Mouse (Mus musculus): ENCODE measurements around the gene Tenm2.

Tenm2 gene

DNA sequence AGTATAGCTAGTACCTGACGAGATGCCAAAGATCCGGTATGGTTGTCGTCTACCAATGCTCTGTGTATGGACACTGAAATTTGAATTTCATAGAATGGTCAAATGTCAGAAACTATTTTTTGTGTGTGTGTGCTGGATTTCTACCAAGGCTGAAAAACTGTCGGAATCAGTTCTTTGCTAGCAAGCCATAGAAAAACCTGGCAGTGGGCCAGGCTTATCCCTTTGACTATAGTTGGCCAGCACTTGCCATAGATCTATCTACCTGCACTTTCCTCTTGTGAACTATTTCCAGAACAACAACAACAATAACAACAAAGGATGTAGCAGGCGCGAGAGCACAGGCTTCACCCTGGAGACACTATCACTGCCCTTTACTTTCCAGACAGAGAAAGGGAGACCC, 1098.5 kb downstream of the Tenm2 start:
- no peak for DNase-seq (ENCODE audit: low read depth, low spot score)

DNA sequence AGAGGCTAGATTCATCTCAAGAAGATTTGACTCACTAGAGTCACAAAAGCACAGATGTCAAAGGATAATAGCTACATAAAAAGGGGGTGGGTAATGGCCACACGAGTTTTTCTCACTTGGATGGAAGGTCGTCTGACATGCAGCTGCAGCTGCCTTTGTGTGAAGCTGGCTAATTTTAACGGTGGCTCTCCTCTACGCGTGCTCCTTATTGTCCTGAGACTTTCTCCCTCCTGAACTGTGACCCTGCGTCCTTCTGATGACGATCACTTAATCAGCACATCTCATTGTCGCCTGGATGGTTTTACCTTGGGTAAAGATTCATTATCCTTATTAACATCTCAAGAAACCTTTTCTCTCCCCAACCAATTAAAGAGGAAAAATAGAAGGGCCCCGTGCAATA, 1101.1 kb downstream of the Tenm2 start:
- no peak for DNase-seq (ENCODE audit: low read depth, low spot score)

DNA sequence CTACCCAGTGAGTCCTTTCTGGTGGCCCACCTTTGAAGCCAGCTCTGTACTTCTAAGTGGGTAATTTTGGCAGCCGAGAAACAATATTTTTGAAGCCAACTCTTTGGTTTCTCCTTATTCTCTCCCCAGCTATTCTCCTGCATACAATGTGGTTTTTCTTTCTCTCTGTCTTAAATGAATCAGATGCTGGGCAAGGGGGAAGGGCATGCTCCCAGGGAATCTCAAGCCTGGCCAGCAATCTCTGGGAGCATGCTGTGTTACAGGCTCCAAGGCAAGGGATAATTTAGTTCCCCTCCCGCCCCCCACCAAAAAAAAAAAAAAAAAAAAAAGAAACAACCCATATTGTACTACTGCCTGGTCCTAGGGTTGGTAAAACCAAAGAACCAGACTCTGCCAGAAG, 1112.5 kb downstream of the Tenm2 start:
- DNase-seq (ENCODE audit: low read depth, low spot score) = no peak

DNA sequence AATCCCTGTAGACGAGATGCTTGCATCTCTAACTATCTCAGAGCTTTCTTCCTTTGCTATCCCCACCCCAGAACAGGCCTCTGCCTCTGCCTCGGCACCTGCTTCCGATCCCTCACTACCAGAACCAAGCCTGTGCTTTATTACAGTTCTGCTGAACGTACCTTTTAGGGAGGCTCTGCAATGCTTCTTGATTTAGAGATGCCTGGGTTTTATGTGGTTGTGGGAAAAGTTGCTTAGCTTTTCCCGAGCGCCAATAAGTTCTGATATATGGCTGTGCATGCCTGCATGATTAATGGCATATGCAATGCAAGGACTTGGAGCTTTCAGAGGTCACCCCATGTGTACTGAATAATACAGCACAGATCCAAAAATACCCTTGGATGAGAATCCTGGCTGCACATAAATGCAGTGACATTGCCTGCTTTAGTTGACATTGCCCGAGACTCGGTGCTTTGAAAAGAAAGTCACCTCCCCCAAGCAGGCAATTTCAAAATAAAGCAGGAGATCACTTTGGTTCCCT, 1114.3 kb downstream of the Tenm2 start:
- DNase-seq (ENCODE audit: low read depth, low spot score) = no peak

DNA sequence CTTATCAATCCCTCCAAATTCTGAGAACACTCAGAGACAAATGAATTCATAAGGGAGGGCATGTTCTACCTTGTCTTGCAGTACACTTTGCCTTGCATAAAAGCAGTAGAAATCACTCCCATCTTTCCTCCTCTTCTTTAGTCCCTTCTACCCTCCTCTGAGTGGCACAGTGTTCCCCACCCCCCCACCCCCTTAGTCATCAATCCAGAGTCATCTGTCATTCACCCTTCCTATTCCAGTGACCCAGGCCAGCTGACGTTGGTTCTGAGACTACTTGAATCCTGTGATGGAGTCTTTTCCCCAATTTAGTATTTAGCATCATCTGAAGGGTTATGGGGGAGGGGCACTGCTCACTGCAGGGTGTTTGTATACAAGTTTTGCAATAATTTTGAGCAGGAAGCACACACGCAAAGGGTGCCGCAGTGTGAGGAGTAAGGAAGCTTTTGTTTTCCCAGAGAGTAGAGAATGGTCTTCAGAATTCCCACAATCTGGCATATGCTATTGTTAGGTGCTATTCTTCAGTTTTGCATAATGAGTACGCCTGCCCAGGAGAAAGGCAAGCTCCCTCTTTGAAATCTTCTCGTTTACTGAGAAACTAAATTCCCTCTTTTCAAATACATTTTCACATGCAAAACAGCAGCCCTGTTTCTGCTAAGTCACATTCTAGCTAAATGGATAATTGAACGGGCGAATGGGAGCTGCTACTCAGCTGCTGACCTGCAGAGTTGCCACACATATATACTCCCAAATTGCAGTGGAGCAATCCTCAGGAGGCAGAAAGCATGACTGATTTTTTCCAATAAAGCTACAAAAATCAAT, 1115.0 kb downstream of the Tenm2 start:
- DNase-seq (ENCODE audit: low read depth, low spot score) = no peak

DNA sequence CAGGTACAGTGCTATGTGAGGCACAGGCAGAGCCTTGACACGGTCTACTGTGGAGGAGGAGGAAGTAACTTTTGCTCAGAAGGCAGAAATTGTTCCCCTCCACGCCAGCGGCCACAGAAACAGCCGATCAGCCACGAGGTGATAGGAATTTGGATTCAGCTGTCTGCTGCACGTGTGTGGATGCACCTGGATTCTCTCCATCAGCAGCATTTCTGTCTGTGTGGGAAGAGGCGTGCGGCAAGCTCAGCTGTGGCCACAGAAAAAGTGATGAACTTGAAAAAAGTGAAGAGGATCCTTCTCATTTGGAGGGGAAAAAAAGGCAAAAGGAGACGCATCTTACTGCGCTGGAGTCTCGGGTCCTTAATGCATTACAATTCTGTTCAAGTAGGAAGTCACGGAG, 1122.4 kb downstream of the Tenm2 start:
- no peak for DNase-seq (ENCODE audit: low read depth, low spot score)

DNA sequence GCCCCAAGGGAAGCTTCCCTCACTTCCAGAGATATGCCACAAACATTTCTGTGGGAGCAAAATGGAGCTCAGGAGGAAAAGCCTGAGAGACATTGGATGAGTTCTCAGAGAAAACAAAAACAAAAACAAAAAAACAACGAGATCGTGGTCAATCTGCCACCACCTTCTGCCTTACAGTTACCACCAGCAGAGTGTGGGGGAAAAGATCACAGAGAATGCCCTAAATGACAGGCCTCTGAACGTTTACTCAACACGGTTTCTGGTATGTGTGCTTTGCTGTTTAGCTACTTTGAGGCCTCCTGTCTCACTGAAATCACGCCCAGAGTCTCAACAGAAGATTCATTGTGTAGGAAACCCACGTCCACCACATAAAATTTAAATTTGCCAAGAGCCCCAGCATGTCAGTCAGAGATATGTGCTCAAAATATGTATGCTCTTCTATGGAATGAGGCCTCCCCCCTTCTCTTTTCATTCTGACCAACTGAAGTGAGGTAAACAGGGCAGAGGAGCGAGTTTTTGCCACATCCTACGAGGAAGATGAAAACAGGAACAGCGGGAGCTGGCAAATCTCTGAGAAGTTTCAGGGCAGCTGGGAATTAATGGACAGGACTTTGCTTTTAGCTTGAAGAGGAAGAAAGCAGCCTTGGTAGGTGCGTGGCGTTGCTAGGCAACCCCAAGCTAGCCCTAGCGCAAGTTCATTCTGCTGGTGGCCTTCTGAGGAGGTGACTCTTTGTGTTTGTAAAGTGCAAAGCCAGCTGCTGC, 1126.6 kb downstream of the Tenm2 start:
- peak; percentile 4 for DNase-seq (ENCODE audit: low read depth, low spot score)

DNA sequence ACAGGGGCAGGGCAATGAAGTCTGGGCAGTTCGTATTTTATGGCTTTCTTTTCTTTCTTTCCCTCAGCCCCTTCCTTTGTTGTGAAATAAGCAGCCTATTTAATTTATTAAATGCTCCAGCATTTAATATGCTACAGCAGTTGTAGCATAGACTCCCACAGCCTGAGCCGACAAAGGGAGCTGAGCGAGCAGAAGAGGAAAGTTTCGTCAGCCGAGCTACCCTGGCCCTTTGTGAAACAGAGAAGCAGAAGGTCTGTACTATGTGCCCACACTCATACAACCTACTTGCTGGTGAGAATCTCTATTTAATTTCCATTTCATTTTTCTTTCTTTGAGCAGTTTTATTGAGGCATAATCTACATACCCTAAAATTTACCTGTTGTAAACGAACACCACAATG, 1127.9 kb downstream of the Tenm2 start:
- DNase-seq (ENCODE audit: low read depth, low spot score) = no peak

DNA sequence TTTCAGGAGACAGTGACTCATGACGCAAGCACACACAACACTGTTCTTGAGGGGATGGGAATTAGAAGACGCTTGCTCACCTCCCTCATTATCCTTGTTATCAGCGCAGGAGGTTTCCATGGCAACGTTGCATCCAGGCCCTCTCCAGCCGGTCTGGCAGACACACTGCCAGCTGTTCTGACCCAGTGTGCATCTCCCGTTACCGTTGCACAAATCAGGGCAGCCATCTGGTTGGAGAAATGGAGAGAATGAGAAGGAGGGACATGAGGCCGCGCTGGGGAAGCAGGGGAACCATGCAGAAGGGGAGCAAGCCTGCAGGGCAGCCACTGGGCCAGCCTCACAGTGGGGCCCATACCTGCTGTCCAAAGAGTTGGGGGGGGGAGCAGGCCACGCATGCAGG, 1129.1 kb downstream of the Tenm2 start:
- DNase-seq (ENCODE audit: low read depth, low spot score) = no peak

DNA sequence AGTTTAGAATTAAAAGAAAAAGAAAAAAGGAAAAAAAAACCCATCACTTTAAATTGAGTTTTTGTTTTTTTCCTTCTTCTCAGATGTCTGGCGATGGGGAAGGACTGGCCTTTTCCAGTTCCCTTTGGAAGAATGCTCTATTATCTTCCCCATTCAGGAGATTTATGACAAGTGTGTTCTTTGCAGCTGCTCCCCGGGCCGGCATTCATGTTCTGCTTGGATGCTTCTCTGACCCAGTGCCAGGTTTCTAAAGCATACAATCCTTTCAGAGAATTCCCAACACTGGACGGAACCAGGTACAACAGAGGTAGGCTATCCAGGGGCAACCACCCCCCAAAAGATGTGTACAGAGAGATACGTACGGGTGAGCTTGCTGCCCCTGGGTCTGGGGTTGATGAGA, 1132.2 kb downstream of the Tenm2 start:
- no peak for DNase-seq (ENCODE audit: low read depth, low spot score)

DNA sequence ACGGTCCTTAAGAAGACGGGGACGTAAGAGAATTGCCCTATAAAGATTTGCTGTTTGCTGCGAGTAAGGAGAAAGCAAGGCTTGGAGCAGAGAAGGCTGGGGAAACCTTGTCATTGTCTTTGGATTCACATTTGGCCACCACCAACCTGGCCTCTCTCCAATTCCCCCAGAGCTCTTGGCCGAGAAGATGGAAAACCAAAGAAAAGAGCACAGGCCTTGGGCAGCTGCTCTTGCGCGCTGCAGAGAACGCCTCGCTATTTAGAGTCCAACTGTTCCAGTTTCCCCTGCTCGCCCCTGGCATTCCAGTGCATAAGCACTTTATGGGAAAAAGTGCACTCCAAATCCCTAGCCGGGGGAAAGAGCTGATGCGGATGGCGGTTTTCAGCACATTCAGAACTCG, 1139.5 kb downstream of the Tenm2 start:
- no peak for DNase-seq (ENCODE audit: low read depth, low spot score)

DNA sequence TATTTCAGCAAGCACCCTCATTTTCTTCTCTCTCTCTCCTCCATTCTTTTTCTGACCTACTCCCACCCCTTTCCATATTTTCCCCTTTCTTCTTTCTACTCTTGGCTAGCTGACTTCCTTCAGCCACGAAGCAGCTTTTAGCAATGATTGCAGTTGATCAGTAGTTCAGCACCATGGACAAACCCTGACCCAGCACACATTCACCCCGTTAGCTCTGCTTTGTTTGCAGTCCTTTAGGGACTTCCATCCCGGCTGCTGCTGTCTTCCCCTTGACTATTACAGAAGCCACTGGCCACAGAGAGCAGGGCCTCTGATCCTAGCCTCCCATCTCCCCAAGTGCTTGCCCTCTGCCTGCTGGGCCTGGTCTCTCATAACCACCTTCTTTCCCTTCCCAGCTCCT, 1145.6 kb downstream of the Tenm2 start:
- DNase-seq (ENCODE audit: low read depth, low spot score) = peak; percentile 18

DNA sequence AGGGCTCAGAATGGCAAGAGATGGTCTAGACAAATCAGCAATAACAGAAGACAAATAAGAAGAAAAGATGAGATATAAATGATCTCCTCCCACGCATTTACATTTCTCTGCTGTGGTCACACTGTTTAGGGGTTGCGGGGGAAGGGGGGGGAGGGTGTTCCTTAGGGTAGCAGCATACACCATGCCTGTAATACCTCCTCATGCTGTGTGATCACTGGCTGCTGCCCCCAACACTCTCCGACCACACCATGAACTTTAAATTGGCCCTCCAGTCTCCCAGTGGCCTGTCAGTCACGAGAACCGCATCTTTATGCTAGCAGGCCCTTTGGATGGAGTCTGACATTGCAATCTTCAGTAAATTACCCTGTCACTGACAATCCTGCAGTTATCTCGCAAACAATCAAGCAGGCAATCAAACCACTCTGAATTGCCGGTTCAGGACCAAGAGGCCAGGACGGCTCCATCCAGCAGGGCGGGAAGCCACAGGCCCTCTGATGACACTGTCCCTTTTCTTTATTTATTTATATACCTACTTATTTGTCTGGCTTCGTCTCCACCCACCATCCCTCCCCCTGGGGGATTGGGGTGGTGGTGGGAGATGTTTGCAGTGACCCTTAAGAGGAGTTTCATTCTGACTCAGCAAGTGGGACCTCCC, 1154.2 kb downstream of the Tenm2 start:
- no peak for DNase-seq (ENCODE audit: low read depth, low spot score)

DNA sequence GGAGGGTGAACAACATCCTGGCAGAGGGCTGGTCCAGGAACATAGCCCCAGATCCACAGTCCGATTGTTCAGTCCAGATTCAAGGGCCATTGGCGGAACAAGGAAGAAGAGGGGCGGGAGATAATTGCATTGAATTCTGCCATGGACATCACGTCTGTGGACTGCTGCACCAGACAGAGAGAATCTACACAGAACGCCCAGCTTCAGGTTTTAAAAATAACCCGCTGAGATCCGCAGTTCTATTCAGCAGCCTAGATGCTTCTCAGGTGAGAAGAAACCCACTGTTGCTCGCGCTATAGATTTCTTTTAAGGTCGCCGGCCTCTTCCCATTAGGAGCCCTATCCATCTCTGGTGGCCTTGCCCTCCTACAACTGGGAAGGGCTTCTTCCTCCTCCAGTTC, 1155.0 kb downstream of the Tenm2 start:
- DNase-seq (ENCODE audit: low read depth, low spot score) = no peak

DNA sequence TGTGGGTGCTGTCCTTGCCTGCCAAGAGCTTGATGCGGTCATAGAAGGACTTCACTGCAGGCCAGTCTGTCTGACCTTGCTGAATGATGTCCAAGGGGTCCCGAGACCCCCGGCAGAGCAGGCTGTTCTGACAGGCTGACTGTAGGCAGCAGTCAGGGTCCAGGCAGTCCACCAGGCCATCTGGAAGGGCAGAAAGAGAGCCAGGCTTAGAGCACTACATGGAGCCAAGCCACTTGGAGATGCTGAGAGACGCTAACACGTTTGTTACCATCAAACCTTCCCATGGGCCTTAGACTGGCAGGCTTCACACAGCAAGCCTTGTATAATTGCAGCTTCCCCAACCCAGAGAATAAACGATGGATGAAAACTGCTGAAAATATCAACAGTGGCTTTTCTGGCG, 1157.4 kb downstream of the Tenm2 start:
- DNase-seq (ENCODE audit: low read depth, low spot score) = no peak

DNA sequence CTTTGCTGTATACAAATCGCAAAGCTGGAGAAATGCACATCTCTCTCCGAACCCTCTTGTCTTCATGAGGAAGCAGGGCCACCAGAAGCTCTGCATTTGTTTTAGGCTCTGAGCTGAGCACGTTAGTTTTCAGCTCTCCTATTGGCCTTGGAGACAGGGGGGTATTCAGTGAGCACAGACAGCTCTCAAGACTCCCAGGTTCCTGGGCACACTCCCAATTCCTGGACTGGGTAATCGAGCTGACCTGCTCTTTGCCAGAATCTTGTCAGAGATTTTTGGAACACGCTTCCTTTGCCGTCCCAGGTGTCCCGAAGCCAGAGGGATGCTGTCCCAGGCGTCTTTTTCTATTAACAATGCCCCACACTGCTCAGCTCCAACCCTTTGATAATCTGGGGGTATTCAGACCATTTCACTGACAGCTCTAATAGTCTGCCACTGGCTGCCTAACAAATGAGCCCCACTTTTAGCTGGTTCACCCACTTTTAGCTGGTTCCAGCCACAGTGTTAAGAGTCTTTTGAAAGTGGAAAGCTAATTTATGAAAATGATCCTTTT, 1161.7 kb downstream of the Tenm2 start:
- DNase-seq (ENCODE audit: low read depth, low spot score) = no peak

DNA sequence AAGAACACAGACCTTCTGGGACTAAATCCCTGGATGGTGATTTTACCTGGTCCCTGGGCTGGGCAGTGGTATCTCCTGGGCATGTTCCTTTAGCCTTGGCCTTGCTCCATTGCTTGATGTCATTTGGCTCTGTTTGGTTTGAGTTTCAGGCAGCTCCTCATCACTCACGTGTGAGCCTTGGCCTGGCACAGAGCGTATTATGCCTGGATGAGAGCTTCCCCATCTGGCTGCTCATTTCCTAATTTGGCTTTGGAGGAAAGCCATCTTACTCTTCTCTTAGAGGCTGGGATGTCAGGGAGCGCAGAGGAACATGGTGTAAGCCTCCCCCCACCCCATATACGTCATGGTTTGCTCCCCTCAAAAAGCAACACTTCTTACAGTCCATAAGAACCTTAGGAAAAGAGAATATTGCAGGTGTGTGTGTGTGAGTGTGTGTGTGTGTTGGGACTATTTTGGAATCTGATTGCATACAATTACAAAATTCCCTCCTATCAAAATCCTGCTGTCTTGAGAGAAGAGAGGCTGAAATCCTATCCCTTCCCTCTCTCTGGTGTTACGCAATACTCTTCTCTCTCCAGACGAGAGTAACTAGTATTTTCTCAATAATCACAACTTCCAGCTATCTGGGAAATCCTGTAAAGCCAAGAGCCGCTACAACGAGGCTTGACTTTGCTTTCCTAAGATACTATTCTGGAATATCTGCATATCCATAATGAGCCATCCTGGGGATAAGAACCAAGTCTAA, 1162.5 kb downstream of the Tenm2 start:
- DNase-seq (ENCODE audit: low read depth, low spot score) = no peak

DNA sequence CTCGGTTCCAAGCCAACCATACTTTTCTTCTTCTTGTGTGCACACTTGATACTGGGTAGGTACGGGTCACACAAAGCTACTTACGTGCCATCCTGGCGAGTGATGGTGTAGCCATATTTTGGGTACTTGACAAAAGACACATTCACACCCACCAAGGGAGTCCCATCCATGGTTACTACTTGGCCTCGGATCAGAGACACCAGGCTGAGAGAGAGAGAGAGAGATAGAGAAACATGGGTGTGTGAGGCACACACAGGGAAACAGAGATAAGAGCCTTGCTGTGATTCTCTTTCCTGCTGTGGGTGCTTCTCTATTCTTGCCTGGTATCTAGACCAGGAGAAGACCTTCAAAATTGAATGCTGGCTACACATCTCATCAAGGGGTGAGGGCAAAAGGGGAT, 1163.1 kb downstream of the Tenm2 start:
- DNase-seq (ENCODE audit: low read depth, low spot score) = no peak

DNA sequence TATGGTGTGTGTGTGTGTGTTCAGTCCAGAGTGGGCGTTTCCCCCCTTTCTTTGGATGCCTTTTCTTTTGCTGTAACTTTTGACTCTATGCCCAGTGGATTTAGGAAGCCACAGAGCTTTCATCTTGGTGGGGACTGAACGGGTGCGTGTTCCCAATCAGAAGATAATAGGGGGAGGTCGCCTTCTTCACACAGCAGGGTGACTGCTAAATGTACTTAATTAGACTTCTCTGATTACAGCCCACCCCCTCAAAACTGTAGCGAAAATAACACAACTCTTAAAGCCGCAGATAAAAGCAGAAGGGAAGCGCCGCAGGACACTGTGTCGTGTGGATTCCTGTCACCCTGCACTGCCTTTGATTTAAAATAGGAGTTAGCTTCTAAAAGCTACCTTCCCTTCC, 1163.7 kb downstream of the Tenm2 start:
- DNase-seq (ENCODE audit: low read depth, low spot score) = no peak

DNA sequence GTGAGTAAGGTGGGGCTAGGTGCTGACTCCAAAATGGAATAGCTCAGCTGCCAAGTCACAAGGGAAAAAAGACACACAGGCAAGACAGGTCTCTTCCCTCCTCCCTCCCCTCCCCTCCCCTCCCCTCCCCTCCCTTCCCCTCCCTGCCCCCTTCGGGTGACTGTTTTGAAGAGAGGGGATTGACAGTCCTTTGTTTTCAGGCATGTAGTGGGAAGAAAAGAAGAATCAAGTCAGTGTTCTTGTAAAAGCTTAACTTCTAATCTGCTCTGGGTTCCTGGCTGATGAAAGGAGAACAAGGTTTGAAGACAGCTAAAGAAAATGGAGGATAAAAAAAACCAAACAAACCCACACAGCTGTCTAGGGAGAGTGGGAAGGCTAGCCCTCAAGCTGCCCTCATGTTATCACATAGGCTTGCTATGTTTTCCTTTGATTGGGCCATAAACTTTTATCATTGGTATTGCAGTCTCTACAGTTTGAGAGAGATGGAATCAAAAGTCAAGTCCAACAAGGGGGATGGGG, 1176.4 kb downstream of the Tenm2 start:
- no peak for DNase-seq (ENCODE audit: low read depth, low spot score)

DNA sequence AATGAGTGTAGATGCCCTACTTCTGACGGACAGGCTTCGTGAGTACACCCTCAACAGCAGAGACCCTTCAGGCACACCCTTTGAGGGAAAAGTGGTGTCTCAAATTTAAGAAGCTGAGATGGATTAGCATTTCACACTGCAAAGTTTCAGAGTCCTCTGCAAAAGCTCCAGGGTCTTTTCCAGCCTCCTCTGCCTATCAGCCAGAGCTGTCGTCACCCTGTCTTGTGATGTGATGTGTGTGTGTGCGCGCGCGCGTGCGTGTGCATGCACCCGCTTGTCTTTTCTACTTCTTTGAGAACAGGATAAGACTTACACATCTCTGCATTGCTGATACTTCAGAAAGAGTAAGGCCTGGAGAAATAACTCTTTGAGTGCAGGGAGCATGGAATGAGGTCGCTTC, 1179.2 kb downstream of the Tenm2 start:
- DNase-seq (ENCODE audit: low read depth, low spot score) = no peak

All from ES-CJ7 (cell line).